Mouse (Mus musculus): Measurements from ENCODE around the gene Klhl2.

Gene Klhl2

DNA sequence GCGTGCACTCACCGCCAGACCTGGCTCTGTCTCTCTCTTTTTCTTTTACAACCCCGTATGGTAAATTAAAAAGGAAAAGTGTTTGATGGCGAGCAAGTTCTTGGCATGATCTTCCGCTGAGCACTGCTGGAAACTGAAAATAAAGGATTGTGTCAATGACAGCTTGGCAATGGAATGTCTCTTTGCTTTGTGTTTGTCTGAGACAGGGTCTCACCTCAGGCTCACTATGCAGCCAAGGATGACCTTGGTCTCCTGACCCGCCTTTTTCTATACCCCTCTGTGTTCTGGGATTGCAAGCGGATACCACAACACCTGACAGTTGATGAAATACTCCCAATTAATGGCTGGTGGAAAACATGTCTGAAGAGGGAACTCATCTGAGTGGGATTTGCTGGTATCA is 80.2 kb downstream of the Klhl2 start:
- DNase-seq (ENCODE audit: low spot score in 2 of 2): no peak

DNA sequence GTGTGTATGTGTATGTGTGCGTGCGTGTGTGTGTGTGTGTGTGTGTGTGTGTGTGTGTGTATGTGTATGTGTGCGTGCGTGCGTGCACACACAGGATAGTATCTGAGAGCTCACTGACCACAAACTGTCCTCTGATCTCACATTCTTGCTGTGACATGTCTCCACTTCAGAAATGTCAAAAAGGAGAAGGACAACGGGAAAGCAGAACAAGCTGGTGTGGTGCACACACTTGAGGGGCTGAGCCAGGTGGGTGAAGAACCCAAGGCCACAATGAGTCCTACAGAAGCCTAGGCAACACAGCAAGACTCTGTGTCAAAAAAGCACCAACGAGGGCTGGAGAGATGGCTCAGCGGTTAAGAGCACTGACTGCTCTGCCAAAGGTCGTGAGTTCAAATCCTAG is 81.2 kb downstream of the Klhl2 start:
- no peak for DNase-seq (ENCODE audit: low spot score in 2 of 2)

DNA sequence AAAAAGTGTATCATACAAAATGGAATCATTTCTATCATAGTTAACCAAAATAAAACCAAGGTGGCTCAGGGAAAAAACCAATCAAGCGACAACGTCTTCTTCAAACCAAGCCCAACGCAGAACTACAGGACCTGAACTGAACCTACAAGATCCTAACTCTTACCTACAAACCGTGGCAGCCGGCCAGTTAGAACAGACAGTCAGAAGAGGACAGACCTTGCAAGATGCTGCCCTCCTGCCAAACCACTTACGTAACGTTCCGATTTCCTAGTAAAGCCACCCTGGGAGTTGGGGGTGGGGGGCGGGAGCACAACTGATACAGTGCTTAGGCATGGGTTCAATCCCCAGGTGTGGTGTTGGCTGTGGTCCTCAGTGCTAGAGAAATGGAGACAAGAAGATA is 82.8 kb downstream of the Klhl2 start:
- no peak for DNase-seq (ENCODE audit: low spot score in 2 of 2)

DNA sequence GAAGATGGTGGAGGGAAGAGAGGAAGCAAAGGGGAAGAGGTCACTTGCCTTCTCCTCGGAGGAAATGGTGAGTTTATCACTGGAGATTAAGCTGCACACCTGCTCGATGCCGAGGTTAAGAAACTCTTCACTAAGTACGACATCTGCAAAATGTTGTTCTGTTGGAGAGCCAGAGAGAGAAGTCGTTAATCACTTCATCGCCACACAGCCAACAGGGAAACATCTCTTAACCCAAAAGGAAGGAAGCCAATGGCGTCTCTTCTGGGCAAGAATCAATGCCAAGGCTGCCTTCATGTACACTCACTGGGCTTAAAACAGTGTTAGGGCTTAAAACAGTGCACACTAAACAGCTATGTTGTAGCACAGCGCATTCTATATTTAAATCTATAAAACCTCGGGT is 85.7 kb downstream of the Klhl2 start:
- no peak for DNase-seq (ENCODE audit: low spot score in 2 of 2)

DNA sequence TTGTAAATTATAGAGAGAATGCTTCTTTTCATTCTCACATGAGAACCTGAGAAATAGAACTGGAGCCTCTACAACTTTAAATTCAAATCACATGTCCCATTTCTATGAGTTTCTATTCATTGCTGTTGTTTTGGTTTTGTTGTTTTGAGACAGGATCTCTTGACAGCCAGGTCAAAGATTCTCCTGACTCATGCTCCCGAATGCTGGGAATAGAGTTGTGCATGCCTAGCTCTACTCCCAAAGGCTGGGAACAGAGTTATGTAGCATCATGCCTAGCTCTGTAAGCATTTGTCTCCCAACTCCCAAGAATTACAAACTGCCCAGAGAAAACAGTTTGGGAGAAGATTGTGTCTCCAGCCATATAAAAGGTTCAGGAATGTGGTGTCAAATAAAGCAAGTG is 87.1 kb downstream of the Klhl2 start:
- DNase-seq (ENCODE audit: low spot score in 2 of 2): no peak

DNA sequence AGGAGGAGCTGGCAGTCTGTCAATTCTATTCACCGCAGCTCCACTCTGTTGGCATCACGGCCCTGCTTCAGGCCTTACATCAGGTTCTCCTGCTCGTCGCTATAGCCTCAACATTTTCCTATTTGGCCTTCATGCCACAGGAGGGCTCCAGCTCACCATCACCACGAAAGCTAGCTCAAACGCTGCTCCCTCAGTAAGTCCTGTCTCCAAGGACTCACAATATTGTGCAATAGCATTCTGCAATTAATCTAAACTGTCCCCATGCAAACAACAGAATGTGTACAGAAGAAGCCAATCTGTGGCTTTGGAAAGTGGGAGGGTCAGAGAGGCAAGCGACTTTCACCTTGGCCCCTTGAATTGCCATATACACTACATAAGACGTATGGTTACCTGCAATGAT is 88.4 kb downstream of the Klhl2 start:
- DNase-seq (ENCODE audit: low spot score in 2 of 2): no peak

DNA sequence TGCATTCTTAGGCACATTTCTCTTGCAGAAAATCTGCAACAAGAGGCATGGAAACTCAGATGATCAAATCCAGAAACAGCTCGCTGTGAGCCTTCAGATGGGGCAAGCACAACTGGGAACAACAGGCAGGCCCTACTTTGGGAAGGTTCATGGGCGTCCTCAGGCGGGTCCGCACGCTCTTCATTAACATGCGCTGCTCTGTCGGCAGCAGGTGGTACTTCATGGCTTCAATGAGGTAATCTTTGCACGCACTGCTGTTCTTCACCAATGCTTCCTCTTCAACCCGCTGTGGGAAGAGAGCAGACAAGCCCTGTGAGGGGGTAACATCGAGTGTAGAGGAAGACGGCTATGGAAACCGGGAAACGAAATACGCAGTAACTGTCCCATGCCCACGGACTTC is 91.9 kb downstream of the Klhl2 start:
- DNase-seq (ENCODE audit: low spot score in 2 of 2): no peak

DNA sequence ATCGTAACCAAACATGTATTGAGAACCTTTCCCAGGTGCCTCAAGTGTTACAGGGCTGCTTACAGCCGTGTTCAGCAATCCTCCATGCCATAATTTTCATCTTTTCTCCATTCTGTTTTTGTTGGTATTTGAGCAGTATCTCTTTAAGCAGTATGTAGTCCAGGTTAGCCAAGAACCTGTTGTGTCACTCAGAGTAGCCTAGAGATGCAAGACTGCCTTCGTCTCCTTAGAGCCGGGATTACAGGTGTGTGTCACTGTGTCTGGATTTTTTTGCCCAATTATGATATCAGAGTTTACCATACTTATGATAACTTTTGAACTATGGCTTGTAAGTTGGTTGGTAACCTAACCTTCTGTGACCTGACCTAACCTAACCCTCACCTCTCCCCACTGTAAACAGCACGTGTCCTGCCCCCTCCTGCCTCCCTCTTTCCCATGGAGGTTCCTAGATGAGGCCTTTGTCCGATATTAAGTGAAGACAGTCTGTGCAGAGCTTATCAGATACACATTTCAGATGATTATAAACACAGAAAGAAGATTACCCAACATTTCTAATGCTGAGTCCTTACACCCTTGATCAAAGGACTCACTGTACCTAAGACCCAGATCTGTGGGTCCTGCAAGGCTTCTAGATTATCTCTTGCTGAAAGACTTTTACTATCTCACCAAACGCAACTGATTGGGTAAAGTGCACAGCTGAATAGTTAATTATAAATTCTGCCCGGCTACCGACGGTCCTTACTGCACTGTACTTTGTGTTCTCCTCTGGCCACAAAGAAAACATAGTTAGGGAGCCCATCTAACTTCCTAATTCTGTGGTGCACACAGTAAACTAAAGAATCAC is 103.4 kb downstream of the Klhl2 start:
- no peak for DNase-seq (ENCODE audit: low spot score in 2 of 2)

DNA sequence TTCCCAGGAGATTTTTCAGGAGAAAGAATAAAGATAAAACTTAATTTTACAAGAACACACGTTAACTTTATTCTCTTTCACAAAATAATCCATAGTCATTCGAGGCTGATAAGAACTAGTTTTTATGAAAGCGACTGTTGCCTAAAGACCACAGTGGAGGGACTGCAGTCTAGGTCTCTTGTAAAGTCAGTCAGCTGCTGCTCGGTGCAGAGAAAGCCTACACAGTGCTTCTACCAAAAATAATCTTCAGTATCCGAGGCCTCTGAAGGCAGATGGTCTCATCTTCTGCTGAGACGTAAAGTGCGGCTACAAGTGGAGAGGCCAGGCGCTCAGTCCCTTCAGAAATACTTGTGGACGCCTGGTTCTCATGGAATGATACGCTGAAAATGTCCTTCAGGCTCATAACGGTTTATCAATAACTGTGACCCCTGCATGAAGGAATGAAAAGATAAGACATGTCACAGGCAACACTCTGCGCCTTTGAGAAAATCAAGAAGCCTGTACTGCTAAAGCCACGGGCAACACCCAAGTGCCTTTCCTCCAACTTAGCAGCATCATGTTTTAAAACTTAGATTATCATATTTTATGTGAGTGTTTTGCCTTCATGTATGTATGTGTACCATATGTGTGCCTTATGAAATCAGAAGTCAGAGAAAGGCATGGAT is 109.1 kb downstream of the Klhl2 start:
- DNase-seq (ENCODE audit: low spot score in 2 of 2): no peak

DNA sequence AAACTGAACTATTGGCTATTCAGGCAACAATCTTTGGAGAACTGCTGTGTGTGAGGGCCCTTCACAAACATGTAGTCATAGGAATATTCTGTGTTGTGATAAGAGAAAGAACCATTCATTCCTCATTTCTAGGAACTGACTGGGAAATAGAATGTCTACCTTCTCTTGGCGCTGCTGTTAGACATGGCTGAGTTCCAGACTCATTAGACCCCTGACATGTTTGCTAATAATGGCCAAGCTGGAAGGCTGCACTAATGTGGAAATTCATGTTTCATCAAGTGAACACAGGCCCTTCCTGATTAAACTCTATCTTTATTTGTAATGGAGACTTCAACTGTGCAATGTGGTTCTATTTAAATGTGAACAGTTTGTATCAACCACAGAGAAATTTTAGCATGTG is 110.9 kb downstream of the Klhl2 start:
- no peak for DNase-seq (ENCODE audit: low spot score in 2 of 2)

DNA sequence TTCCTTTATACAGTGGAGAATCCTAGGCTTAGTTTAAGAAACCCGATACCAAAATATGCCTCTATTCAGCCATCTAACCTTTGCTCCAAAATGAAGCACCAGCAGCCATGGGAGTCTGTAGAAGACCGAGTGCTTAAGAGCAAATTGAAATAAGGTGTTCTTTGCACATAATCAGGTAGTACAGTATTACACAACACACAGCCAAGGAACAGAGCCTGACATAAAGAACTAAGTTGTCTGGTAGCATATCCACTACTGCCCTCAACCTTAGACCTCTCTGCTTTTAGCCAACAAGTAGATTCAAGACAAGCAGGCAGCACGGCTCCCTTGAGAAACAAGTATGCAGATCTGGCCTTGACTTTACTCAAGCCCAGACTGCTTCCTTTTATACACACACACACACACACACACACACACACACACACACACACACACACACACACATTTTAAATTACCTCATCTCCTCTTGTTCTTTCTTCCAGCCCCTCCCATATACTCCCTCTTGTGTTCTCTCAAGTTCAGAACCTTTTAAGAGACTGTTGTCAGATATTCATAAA is 113.0 kb downstream of the Klhl2 start:
- no peak for DNase-seq (ENCODE audit: low spot score in 2 of 2)

DNA sequence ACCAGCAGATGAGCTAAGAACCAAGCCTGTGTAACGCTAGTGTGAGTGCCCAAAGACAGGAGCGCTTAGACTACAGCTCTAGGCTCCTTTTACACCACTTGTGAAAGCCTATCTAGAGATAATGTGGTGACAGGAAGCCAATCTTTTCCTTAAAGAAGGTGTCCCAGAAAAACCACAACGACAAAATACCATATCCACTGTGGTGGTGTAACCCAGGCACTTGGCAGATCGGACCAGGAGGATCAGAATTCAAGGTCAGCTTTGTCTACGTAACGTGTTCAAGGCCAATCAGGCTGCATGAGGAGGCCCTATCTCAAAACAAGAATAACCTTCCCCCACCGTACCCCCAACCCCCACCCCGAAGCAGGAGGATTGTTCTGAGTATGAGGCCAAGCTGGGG is 114.7 kb downstream of the Klhl2 start:
- no peak for DNase-seq (ENCODE audit: low spot score in 2 of 2)

DNA sequence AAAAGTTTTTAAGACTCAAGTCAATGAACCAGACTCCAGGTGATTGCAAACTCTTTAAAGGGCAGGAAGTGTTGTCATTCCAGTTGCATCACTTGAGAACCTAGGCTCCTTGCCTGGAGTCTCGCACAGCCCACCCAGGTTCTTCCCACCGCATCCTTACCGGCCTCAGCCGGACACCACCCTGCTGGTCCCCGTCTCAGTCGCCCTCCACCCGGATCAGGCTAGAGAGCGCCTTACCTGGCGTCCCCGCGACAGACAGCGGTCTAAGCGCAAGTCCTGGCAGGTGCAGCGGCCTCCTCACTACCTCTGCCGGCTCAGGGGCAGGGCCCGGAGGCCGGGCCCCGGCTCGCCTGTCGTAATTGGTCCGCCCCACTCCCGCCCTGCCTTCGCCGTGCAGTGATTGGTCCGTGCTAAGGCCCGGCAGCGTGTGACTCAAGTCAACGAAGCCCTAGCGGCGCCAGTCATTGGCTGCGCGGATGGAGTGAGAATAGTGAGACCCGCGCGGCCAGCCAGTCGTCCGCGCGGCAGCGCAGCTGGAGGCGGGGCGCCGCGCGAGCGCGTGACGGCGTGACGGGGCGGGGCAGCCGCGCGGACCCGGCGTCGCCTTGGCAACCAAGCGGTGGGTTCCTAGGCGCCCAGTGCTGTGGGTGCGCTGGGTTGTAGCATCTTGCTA is 116.4 kb downstream of the Klhl2 start, which contains the start of gene Msmo1:
TSS of gene Msmo1 (minus strand) at position 522 of the 673 bp plus-strand sequence.
- DNase-seq (ENCODE audit: low spot score in 2 of 2): peak; percentile 95 to 97

DNA sequence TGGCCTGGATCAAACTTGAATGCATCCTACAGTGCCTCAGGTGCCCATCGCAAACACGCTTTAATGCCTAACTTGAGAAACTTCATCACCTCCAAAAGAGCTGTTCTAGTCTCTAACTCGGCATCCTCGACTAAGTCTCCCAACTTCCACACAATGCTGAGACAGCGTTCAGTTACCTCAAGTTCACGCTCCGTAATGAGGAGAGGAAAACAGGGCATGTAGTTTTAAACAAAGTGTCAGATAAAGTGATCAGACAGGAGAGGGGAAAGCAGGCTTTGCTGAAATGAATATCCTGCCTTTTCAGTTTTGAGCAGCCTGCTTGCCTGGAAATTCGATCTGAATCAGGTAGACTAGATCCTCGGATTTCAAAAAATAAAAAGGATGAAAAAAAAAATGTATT is 117.2 kb downstream of the Klhl2 start:
- no peak for DNase-seq (ENCODE audit: low spot score in 2 of 2)

DNA sequence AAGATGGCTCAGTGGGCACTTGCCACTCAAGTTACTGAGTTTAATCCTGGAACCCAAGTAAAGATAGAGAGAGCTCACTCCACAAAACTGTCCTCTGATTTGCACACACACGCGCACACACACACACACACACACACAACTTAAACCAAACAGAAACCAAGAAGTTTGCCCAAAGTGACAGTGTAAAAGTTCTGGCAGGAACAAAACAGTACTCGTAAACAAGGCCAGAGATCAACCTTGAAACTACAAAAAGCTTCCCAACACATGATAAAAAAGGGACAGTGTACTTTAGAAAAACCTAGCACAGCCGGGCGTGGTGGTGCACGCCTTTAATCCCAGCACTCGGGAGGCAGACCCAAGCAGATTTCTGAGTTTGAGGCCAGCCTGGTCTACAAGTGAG is 121.7 kb downstream of the Klhl2 start:
- DNase-seq (ENCODE audit: low spot score in 2 of 2): no peak

DNA sequence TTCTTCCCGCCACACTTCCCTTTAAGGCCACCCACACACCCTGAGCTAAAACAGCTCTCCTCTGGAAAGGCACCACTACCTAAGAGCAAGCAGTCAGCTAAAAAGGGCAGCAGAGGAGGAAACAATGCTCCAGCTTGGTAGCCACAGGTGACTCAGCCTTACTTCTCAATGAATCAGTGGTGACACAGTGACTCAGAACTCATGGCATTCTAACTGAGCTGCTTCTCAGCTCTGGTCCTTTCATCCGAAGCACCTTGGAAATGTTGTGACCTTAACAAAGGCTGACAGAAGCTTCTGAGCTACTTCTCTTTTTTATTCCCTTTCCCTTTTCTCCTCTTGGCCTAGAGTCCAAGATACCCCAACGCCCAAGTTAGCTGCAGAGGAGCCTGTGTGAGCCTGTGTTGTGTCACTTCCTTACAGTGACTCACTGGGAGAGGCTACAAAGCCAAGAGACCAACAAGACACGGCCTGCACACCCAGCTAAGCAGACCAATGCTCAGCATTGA is 123.6 kb downstream of the Klhl2 start:
- no peak for DNase-seq (ENCODE audit: low spot score in 2 of 2)

DNA sequence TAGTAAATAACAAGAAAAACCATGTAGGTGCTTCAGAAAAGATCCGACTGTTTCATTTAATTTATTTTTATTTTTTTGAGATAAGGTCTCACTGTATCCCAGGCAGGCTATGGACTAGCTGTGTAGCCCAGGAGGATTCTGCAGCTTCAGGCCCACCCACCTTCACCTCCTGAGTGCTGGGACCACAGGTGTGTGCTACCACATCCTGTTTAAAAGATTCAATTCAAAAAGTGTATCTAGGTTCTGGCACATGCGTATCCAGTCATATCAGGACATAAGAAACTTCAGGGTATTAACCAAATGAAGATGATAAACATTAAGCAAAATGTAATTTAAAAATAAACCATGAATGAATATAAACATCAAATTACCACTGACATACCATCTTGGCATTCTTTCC is 126.6 kb downstream of the Klhl2 start:
- DNase-seq (ENCODE audit: low spot score in 2 of 2): no peak

DNA sequence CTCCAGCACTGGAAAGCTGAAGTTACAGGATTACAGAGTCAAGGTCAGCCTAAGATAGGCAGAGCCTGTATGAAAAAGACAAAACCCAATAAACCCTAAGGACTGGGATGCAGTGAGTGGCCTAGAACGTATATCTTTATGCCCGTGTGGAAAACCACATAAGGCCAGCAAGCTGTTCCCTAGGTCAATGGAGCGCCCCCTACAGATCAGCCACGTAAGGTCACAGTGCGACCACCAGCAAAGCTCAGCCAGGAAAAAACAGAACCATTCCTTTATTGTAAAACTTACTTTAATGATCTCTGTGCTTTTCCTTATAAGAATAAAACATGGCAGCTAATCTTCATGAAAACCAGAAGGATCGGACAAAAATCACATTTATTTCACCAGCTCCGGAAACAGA is 131.9 kb downstream of the Klhl2 start:
- no peak for DNase-seq (ENCODE audit: low spot score in 2 of 2)

DNA sequence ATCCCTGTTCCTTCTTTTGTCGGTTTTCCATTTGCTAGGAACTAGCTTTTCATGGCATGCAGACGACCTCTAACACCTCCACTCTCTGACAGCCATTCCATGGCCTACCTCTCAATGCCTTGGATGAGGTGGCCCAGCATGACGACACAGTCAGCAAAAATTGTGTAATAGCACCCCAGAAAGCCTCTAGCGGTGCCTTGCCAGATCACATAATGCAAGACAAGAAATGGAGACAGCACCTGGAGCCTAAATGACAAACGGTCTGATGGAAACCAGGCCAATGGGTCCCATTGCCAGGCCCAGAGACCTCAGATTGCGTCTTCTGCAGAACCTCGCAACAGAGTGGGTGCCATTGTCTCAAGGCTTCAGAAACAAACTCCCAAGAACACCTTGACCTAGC is 137.3 kb downstream of the Klhl2 start:
- no peak for DNase-seq (ENCODE audit: low spot score in 2 of 2)

DNA sequence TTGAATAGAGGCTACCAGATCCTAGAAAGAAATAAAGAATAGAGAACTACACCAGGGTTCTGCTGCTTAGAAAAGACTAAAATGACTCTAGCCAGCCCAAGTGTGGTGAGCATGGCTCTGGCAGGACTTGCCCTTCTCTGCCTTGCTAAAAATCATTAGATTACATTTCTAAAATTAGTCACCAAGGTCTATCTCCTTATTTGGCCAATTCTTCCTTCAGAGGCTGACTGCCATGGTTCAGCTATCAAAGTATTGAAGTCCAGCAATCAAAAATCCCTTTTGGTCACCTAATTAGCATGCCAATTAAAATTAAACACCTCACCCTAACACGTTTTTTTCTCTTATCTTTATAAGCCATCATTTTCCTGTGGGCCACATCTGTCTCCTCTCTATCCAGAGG is 138.3 kb downstream of the Klhl2 start:
- no peak for DNase-seq (ENCODE audit: low spot score in 2 of 2)

DNA sequence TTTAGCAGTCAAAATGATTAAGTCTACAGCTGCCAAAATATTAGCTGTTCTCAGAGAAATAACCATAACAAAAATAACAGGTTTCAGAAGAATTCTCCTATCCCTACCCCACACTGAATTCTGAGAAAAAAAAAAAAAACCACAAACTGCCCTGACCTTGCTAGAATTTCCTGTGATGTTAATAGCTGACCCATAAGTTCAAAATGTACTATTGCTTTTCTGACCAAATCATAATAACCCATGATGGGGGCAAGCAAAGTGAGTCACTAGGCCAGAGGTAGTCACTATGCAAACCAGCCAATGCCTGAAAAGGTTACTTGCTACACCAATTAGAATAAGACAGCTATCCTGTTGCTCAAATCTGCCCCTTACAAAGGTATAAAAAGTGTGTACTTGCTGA is 142.3 kb downstream of the Klhl2 start:
- no peak for DNase-seq (ENCODE audit: low spot score in 2 of 2)

DNA sequence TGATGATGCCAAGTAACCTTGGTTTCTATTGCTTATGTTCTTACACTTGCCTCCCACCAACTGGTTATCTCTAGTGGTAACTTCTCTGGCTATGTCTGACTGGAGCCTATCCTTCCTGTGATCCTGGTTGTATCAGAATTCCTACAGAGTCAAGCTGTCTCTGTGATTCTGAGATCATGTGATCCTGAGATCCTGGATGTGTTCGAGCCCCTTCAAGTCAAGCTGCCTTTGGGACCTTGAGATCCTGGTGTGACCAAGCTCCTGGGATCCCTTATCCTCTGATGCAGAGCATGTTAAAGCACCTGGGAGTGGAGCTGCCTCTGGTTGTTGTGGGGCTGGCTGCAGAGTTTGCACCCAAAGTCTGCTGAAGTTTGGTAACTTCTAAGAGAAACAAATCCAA is 146.6 kb downstream of the Klhl2 start:
- no peak for DNase-seq (ENCODE audit: low spot score in 2 of 2)

Data from natural killer cell, adult 2 months (primary cell).